Mouse (Mus musculus): ENCODE measurements around the gene Pde11a.
A peak's percentile ranks its signal among the peaks of the same experiment; 100 is the strongest.

Pde11a gene

GRCm38 (mm10) chr2:76320336-76320735 is 18.2 kb downstream of the Pde11a start:
- no peak for DNase-seq (ENCODE audit: low spot score in 2 of 2)

- DNase-seq (ENCODE audit: low spot score in 2 of 2) = no peak
These were observed 19.3 kb downstream of the Pde11a start for GRCm38 (mm10) chr2:76319231-76319630.

- no peak for DNase-seq (ENCODE audit: low spot score in 2 of 2)
These were observed 50.9 kb downstream of the Pde11a start for GRCm38 (mm10) chr2:76287671-76288070.

GRCm38 (mm10) chr2:76286288-76286740 is 52.3 kb downstream of the Pde11a start:
- no peak for DNase-seq (ENCODE audit: low spot score in 2 of 2)

- DNase-seq (ENCODE audit: low spot score in 2 of 2) = no peak
These were observed 53.4 kb downstream of the Pde11a start for GRCm38 (mm10) chr2:76285150-76285549.

GRCm38 (mm10) chr2:76283378-76284132 is 55.0 kb downstream of the Pde11a start:
- peak; percentile 86 to 89 for DNase-seq (ENCODE audit: low spot score in 2 of 2)

- DNase-seq (ENCODE audit: low spot score in 2 of 2) = no peak
These were observed 69.1 kb downstream of the Pde11a start for GRCm38 (mm10) chr2:76269494-76269893.

- peak; percentile 26 to 36 for DNase-seq (ENCODE audit: low spot score in 2 of 2)
These were observed 71.2 kb downstream of the Pde11a start for GRCm38 (mm10) chr2:76267335-76267734.

- peak; percentile 30 to 49 for DNase-seq (ENCODE audit: low spot score in 2 of 2)
These were observed 72.0 kb downstream of the Pde11a start for GRCm38 (mm10) chr2:76266622-76267021.

GRCm38 (mm10) chr2:76264258-76264657 is 74.3 kb downstream of the Pde11a start:
- no peak for DNase-seq (ENCODE audit: low spot score in 2 of 2)

GRCm38 (mm10) chr2:76262661-76263060 is 75.9 kb downstream of the Pde11a start:
- no peak for DNase-seq (ENCODE audit: low spot score in 2 of 2)

- peak; percentile 76 to 83 for DNase-seq (ENCODE audit: low spot score in 2 of 2)
These were observed 83.7 kb downstream of the Pde11a start for GRCm38 (mm10) chr2:76254833-76255232.

- no peak for DNase-seq (ENCODE audit: low spot score in 2 of 2)
These were observed 87.2 kb downstream of the Pde11a start for GRCm38 (mm10) chr2:76251379-76251778.

GRCm38 (mm10) chr2:76248242-76248641 is 90.3 kb downstream of the Pde11a start:
- DNase-seq (ENCODE audit: low spot score in 2 of 2) = no peak

- no peak for DNase-seq (ENCODE audit: low spot score in 2 of 2)
These were observed 99.4 kb downstream of the Pde11a start for GRCm38 (mm10) chr2:76239175-76239574.

GRCm38 (mm10) chr2:76238496-76238895 is 100.1 kb downstream of the Pde11a start:
- no peak for DNase-seq (ENCODE audit: low spot score in 2 of 2)

- DNase-seq (ENCODE audit: low spot score in 2 of 2) = no peak
These were observed 100.7 kb downstream of the Pde11a start for GRCm38 (mm10) chr2:76237638-76238420.

GRCm38 (mm10) chr2:76220364-76221108 is 118.0 kb downstream of the Pde11a start:
- DNase-seq (ENCODE audit: low spot score in 2 of 2) = no peak

GRCm38 (mm10) chr2:76219540-76219939 is 119.0 kb downstream of the Pde11a start:
- no peak for DNase-seq (ENCODE audit: low spot score in 2 of 2)

- peak in 1 of 2 experiments; percentile 23 for DNase-seq (ENCODE audit: low spot score in 2 of 2)
These were observed 122.4 kb downstream of the Pde11a start for GRCm38 (mm10) chr2:76216146-76216545.

GRCm38 (mm10) chr2:76215219-76215618 is 123.4 kb downstream of the Pde11a start:
- DNase-seq (ENCODE audit: low spot score in 2 of 2) = no peak

GRCm38 (mm10) chr2:76185126-76185525 is 153.4 kb downstream of the Pde11a start:
- DNase-seq (ENCODE audit: low spot score in 2 of 2) = no peak
